Mouse (Mus musculus): ENCODE measurements at regions not wholly inside any gene's neighbourhood (a gene's known extent, or its start where the extent isn't known, plus 50 kb on each side); places are given as distances from the start of the nearest gene placed in this dataset.

GRCm38 (mm10) chr15:61535644-61536331 lies 613.0 kb upstream of the A1bg start:
- TF ChIP-seq CTCF (IDR thresholded peaks at IDR 0.05; ENCODE audit: borderline replicate concordance, extremely low read depth, insufficient read depth, insufficient read length): no peak
- no peak for TF ChIP-seq POLR2A (IDR thresholded peaks at IDR 0.05; ENCODE audit: borderline replicate concordance, extremely low read depth, insufficient read depth, insufficient read length, poor library complexity, severe bottlenecking)

All from brain, embryonic 14.5 days (tissue).